13 mouse cellular contexts compared by ENCODE assay signal in the genomic region with DNA sequence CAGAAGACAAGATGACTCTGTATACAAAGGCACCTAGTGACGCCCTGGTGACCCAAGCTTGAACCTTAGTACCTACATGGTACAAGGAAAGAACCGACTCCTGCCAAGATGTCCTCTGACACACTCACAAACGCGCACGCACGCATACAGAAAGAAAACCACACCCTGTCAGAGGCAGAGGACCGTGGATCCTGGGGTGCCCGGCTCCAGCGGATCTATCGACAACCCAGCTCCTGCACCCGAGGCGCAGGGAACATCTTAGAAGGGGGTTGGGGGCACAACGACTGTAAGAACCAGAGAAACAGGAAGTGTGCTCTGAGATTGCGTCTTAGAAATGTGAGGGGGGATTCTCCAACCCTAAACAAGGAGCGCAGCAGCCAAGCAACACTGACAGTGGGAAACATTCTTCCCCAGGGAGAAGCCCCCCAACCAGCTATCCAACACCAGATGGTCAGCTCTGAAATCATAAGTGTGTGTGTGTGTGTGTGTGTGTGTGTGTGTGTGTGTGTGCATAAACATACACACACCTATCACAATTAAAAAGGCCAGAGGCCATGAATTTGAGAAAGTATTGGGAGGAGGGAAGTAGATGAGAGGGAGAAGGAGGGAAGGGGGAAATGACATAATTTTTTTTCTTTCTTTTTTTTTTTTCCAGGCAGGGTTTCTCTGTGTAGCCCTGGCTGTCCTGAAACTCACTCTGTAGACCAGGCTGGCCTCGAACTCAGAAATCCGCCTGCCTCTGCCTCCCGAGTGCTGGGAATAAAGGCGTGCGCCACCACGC. TPM values are rescaled to one million over a fixed set of nuclear protein-coding genes. Genes with fewer than 3 reads are reported as not detected.
DNase-seq lines count a peak whose midpoint lies in the region; ATAC-seq and TF ChIP-seq lines count a peak whose summit lies in the region.
"Had no signal": no experiment of that assay in that cellular context is flagged by ENCODE, and none has a peak within 500 bp of the region (broad histone marks: within the 10 kb centered on the region; RNA-seq: fewer than 3 reads in every experiment).

No protein-coding gene starts in this region.

- H3K4me1 ChIP-seq in liver, postnatal 0 days (ENCODE audit: insufficient read depth), result peaks cover 40% of the 10 kb centered on the region
- H3K4me1 ChIP-seq in liver, embryonic 12.5 days, result peaks cover 61% of the 10 kb centered on the region
- H3K4me1 ChIP-seq in stomach, embryonic 16.5 days (ENCODE audit: control insufficient read depth, insufficient read depth, low read length), result peaks cover 38% of the 10 kb centered on the region

- H3K36me3 ChIP-seq in liver, postnatal 0 days (replicated peaks; ENCODE audit: insufficient read depth, low read length), result peaks cover 11% of the 10 kb centered on the region
- peaks cover 25% of the 10 kb centered on the region for H3K36me3 ChIP-seq in liver, embryonic 12.5 days
- H3K36me3 ChIP-seq in stomach, embryonic 16.5 days (ENCODE audit: control insufficient read depth, insufficient read depth, low read length), result no peaks in the 10 kb centered on the region

- H3K4me3 ChIP-seq in liver, postnatal 0 days (ENCODE audit: low read depth, low read length), result no peak overlapping the region
- H3K4me3 ChIP-seq in liver, embryonic 12.5 days, result no peak overlapping the region
- no peak overlapping the region for H3K4me3 ChIP-seq in stomach, embryonic 16.5 days (replicated peaks; ENCODE audit: low read length)
- H3K4me3 ChIP-seq: erythroblast, embryonic 14.5 days; gastrocnemius, adult 2 months had no signal

- 49% methylated on average over 21 of the region's 21 CpGs for WGBS in liver, postnatal 0 days (ENCODE audit: insufficient replicate concordance)
- 65% methylated on average over 21 of the region's 21 CpGs for WGBS in liver, embryonic 12.5 days (ENCODE audit: insufficient replicate concordance)
- WGBS in stomach, embryonic 16.5 days, result 55% methylated on average over 21 of the region's 21 CpGs

- H3K9ac ChIP-seq in liver, postnatal 0 days (replicated peaks), result no peak overlapping the region
- H3K9ac ChIP-seq in liver, embryonic 12.5 days, result no peak overlapping the region
- peak overlapping the region; percentile 34; the same call in 1 of the 2 replicates for H3K9ac ChIP-seq in stomach, embryonic 16.5 days (ENCODE audit: low read length)

- H3K27me3 ChIP-seq in liver, postnatal 0 days (ENCODE audit: insufficient read depth, low read length), result no peaks in the 10 kb centered on the region
- peaks cover 24% of the 10 kb centered on the region for H3K27me3 ChIP-seq in liver, embryonic 12.5 days (replicated peaks)
- H3K27me3 ChIP-seq in stomach, embryonic 16.5 days (ENCODE audit: control insufficient read depth, insufficient read depth, low read length), result no peaks in the 10 kb centered on the region

- no peaks in the 10 kb centered on the region for H3K9me3 ChIP-seq in liver, postnatal 0 days (ENCODE audit: low read length)
- no peaks in the 10 kb centered on the region for H3K9me3 ChIP-seq in liver, embryonic 12.5 days (replicated peaks)
- no peaks in the 10 kb centered on the region for H3K9me3 ChIP-seq in stomach, embryonic 16.5 days (replicated peaks; ENCODE audit: control insufficient read depth, low read length)

- no peak for TF ChIP-seq EP300 in liver, postnatal 0 days (IDR thresholded peaks at IDR 0.05; ENCODE audit: low read depth)

- no peak for ATAC-seq in liver, postnatal 0 days
- no peak for ATAC-seq in liver, embryonic 12.5 days
- 0 out of 2 replicates have a peak, but pooled peaks have one; percentile 8 for ATAC-seq in granulocyte monocyte progenitor cell, adult 5-6 weeks (replicated peaks; ENCODE audit: poor library complexity, severe bottlenecking)
- ATAC-seq in stomach, embryonic 16.5 days (ENCODE audit: insufficient read depth, low FRiP score), result 0 out of 2 replicates have a peak, but pooled peaks have one; percentile 7

- H3K27ac ChIP-seq in liver, postnatal 0 days (ENCODE audit: low read depth), result no peak overlapping the region
- no peak overlapping the region for H3K27ac ChIP-seq in liver, embryonic 12.5 days
- H3K27ac ChIP-seq in stomach, embryonic 16.5 days (ENCODE audit: low read length), result no peak overlapping the region; the same call in 1 of the 2 replicates
- H3K27ac ChIP-seq: gastrocnemius, adult 2 months had no signal

- no peak for DNase-seq in liver, postnatal 0 days
- peak; percentile 74 to 79 for DNase-seq in CD8-positive naive resting alpha-beta T cell, adult 2 months (ENCODE audit: low read depth in 2 of 2, low spot score in 2 of 2)
- no peak for DNase-seq in testis, postnatal 10 days (ENCODE audit: low spot score)
- no peak for DNase-seq in heart, adult 8-10 months (ENCODE audit: low spot score)
- DNase-seq: cerebellum, postnatal 14 days; gastrocnemius, adult 2 months; heart, postnatal 4 days had no signal

- peak overlapping the region; percentile 43 for H3K4me2 ChIP-seq in liver, postnatal 0 days (ENCODE audit: low read depth, low read length)
- no peak overlapping the region for H3K4me2 ChIP-seq in liver, embryonic 12.5 days
- H3K4me2 ChIP-seq in stomach, embryonic 16.5 days (ENCODE audit: low read depth, low read length), result peak overlapping the region; percentile 6; the same call in 1 of the 2 replicates

- no peak for TF ChIP-seq CTCF in liver, postnatal 0 days (IDR thresholded peaks at IDR 0.05; ENCODE audit: low read depth)

RNA-seq across cellular contexts. Expression of a gene that starts 22.5 kb away (rescaled TPM):
- 226 and 229 TPM in 2 replicates for polyA plus RNA-seq in liver, postnatal 0 days (2015; fragmentation: Nextera tagmentation; extraction: Ambion mirVana)
- 234 and 237 TPM in 2 replicates for polyA plus RNA-seq in liver, embryonic 12.5 days (2016; fragmentation: Nextera tagmentation; extraction: Ambion mirVana)
- total RNA-seq in granulocyte monocyte progenitor cell, adult 5-6 weeks (2014; fragmentation: Nextera tagmentation), result 248 and 260 TPM in 2 replicates
- 123 and 177 TPM in 2 replicates for total RNA-seq in granulocyte monocyte progenitor cell, adult 5-6 weeks (2017)
- 391 and 448 TPM in 2 replicates for polyA plus RNA-seq in stomach, embryonic 16.5 days (2015; fragmentation: Nextera tagmentation; extraction: Ambion mirVana)
- 100 to 1,000 TPM; 108 to 121 (median 113) TPM for total RNA-seq in heart, adult 8-10 months (2022)

RNA-seq across cellular contexts. Expression of a gene that starts 22.6 kb away (rescaled TPM):
- 15.9 and 17.1 TPM in 2 replicates for polyA plus RNA-seq in liver, postnatal 0 days (2015; fragmentation: Nextera tagmentation; extraction: Ambion mirVana)
- 18.8 and 22.0 TPM in 2 replicates for polyA plus RNA-seq in liver, embryonic 12.5 days (2016; fragmentation: Nextera tagmentation; extraction: Ambion mirVana)
- total RNA-seq in granulocyte monocyte progenitor cell, adult 5-6 weeks (2014; fragmentation: Nextera tagmentation), result 39.9 and 41.9 TPM in 2 replicates
- 24.3 and 24.9 TPM in 2 replicates for total RNA-seq in granulocyte monocyte progenitor cell, adult 5-6 weeks (2017)
- 51.7 and 57.0 TPM in 2 replicates for polyA plus RNA-seq in stomach, embryonic 16.5 days (2015; fragmentation: Nextera tagmentation; extraction: Ambion mirVana)
- total RNA-seq in heart, adult 8-10 months (2022), result 10 to 100 TPM; 40.8 to 49.9 (median 44.7) TPM

RNA-seq across cellular contexts. Expression of a gene that starts 53.4 kb away (rescaled TPM):
- polyA plus RNA-seq in liver, postnatal 0 days (2015; fragmentation: Nextera tagmentation; extraction: Ambion mirVana), result not detected in 2 replicates
- polyA plus RNA-seq in liver, embryonic 12.5 days (2016; fragmentation: Nextera tagmentation; extraction: Ambion mirVana), result not detected in 2 replicates
- total RNA-seq in granulocyte monocyte progenitor cell, adult 5-6 weeks (2014; fragmentation: Nextera tagmentation), result not detected in 2 replicates
- not detected in 2 replicates for total RNA-seq in granulocyte monocyte progenitor cell, adult 5-6 weeks (2017)
- polyA plus RNA-seq in stomach, embryonic 16.5 days (2015; fragmentation: Nextera tagmentation; extraction: Ambion mirVana), result not detected in 2 replicates
- total RNA-seq in heart, adult 8-10 months (2022), result not detected
- total RNA-seq: gastrocnemius, adult 2 months; heart, postnatal 4 days had no signal
- polyA plus RNA-seq: erythroblast, embryonic 14.5 days; large intestine, adult 2 months; limb, embryonic 14.5 days had no signal

Comparison
In these comparisons a context has a peak if more than half of its experiments do, and no peak if none do; other contexts are left out.
1. ATAC-seq: peak in granulocyte monocyte progenitor cell, adult 5-6 weeks (single experiment) and stomach, embryonic 16.5 days (single experiment); none in liver, postnatal 0 days (single experiment) and liver, embryonic 12.5 days (single experiment).
2. DNase-seq: peak in CD8-positive naive resting alpha-beta T cell, adult 2 months (2 of 2); none in liver, postnatal 0 days (single experiment), testis, postnatal 10 days (single experiment) and heart, adult 8-10 months (single experiment).